Mouse (Mus musculus): ENCODE measurements around the gene Rbm42. TPM values are rescaled to one million over a fixed set of nuclear protein-coding genes. Genes with fewer than 3 reads are reported as not detected.
A peak's percentile ranks its signal among the peaks of the same experiment; 100 is the strongest.

Rbm42 gene
- total and polyA plus RNA-seq, 3 experiments, result 65.3 to 109 (median 105) TPM

- H3K9ac ChIP-seq (ENCODE audit: insufficient read depth, low read depth), result no peak overlapping the region
- peaks cover 2% of the 10 kb centered on the region for H3K27me3 ChIP-seq (replicated peaks)
- peaks cover 4 to 6% of the 10 kb centered on the region in 2 experiments; a peak in 3 of 4 replicates for H3K4me1 ChIP-seq (ENCODE audit: control insufficient read depth in 1 of 2, insufficient read depth in 2 of 2)
- no peak overlapping the region for H3K4me2 ChIP-seq (ENCODE audit: insufficient read depth, low read depth, poor library complexity, severe bottlenecking)
- in situ Hi-C loops (cut with MboI; ENCODE audit: low pct_ligation_motif_present, low pct_unique_long_range_greater_than_20kb, low sequenced_read_pairs), result no loop called here
- H3K36me3 ChIP-seq (replicated peaks in 1 of 2; ENCODE audit: control insufficient read depth in 1 of 2, insufficient read depth in 1 of 2, low read length in 1 of 2), result no peaks in the 10 kb centered on the region
- TF ChIP-seq JUND (conservative IDR thresholded peaks at IDR 0.05; ENCODE audit: low read depth, low read length) (no peak), SMC3 (IDR thresholded peaks at IDR 0.05; ENCODE audit: low read depth, low read length) (peak; percentile 56), POLR2A (IDR thresholded peaks at IDR 0.05; ENCODE audit: low read depth, low read length) (no peak), CTCF (conservative IDR thresholded peaks at IDR 0.05 in 1 of 2, IDR thresholded peaks at IDR 0.05 in 1 of 2; ENCODE audit: low read depth in 2 of 2, low read length in 2 of 2) (peak; percentile 54 to 78), MAZ (IDR thresholded peaks at IDR 0.05; ENCODE audit: low read depth, low read length) (no peak), POLR2AphosphoS2 (IDR thresholded peaks at IDR 0.05; ENCODE audit: low read depth, low read length) (no peak), EP300 (IDR thresholded peaks at IDR 0.05; ENCODE audit: low read length) (no peak), RAD21 (IDR thresholded peaks at IDR 0.05; ENCODE audit: low read depth, low read length) (peak; percentile 65)
- DNase-seq (ENCODE audit: extremely low read depth), result peak; percentile 72
- dilution Hi-C loops (cut with MboI; ENCODE audit: extremely low pct_ligation_motif_present, extremely low pct_unique_long_range_greater_than_20kb, low sequenced_read_pairs), result no loop called here
- H3K27ac ChIP-seq (ENCODE audit: insufficient read depth, low read depth), result no peak overlapping the region
- no peak overlapping the region for H3K4me3 ChIP-seq (replicated peaks in 1 of 3; ENCODE audit: low read depth in 2 of 3, low read length in 2 of 3, poor library complexity in 1 of 3)
- no peaks in the 10 kb centered on the region; the same call in 1 of the 2 replicates for H3K79me2 ChIP-seq (replicated peaks; ENCODE audit: control insufficient read depth, extremely low read depth, insufficient read depth, poor library complexity, severe bottlenecking)
- H3K9me3 ChIP-seq (replicated peaks; ENCODE audit: low read length), result no peaks in the 10 kb centered on the region
These were observed 19.1 kb upstream of the Rbm42 start for GRCm38 (mm10) chr7:30669229-30669628.

DNA sequence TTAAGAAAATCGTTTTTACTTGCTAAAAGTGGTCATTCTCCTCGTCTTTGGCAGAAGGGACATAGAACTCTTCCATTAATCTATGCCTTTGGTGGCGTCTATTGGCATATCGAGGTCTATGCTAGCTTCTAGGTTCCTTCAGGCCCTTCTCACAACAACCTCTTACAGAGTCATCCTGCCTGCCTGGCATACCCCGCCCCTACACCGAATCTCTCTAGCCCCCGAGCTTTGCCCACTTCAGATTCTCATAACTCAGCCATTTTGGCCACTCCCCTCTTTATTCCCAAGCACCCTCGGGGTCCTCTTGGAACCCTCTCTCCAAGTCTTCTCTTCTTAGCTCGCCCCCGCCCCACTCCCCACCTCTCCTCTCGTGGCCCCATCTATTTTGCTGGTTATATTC lies 15.2 kb upstream of the Rbm42 start:
- dilution Hi-C loops (cut with MboI; ENCODE audit: extremely low pct_ligation_motif_present, extremely low pct_unique_long_range_greater_than_20kb, low sequenced_read_pairs), result no loop called here
- peak; percentile 18 for DNase-seq (ENCODE audit: extremely low read depth)
- H3K36me3 ChIP-seq (replicated peaks in 1 of 2; ENCODE audit: control insufficient read depth in 1 of 2, insufficient read depth in 1 of 2, low read length in 1 of 2), result peaks cover 24 to 31% of the 10 kb centered on the region in 2 experiments

More for the DNA sequence above, 15.2 kb upstream of the Rbm42 start:
- in situ Hi-C loops (cut with MboI; ENCODE audit: low pct_ligation_motif_present, low pct_unique_long_range_greater_than_20kb, low sequenced_read_pairs), result no loop called here
- peak overlapping the region; percentile 67 to 97 (median 89) for H3K4me3 ChIP-seq (replicated peaks in 1 of 3; ENCODE audit: low read depth in 2 of 3, low read length in 2 of 3, poor library complexity in 1 of 3)
- H3K79me2 ChIP-seq (replicated peaks; ENCODE audit: control insufficient read depth, extremely low read depth, insufficient read depth, poor library complexity, severe bottlenecking), result peaks cover 8% of the 10 kb centered on the region
- H3K4me2 ChIP-seq (ENCODE audit: insufficient read depth, low read depth, poor library complexity, severe bottlenecking), result peak overlapping the region; percentile 100
- peak overlapping the region; percentile 97 for H3K9ac ChIP-seq (ENCODE audit: insufficient read depth, low read depth)
- peaks cover 2% of the 10 kb centered on the region for H3K27me3 ChIP-seq (replicated peaks)
- no peaks in the 10 kb centered on the region for H3K9me3 ChIP-seq (replicated peaks; ENCODE audit: low read length)
- H3K4me1 ChIP-seq (ENCODE audit: control insufficient read depth in 1 of 2, insufficient read depth in 2 of 2), result peaks cover 4 to 15% of the 10 kb centered on the region in 2 experiments; a peak in 3 of 4 replicates
- H3K27ac ChIP-seq (ENCODE audit: insufficient read depth, low read depth), result no peak overlapping the region
- TF ChIP-seq HCFC1 (IDR thresholded peaks at IDR 0.05; ENCODE audit: low read depth, low read length), result no peak
- TF ChIP-seq ZMIZ1 (IDR thresholded peaks at IDR 0.05; ENCODE audit: low read depth, low read length), result no peak
- TF ChIP-seq UBTF (IDR thresholded peaks at IDR 0.05; ENCODE audit: low read depth, low read length), result no peak
- no peak for TF ChIP-seq ZKSCAN1 (IDR thresholded peaks at IDR 0.05; ENCODE audit: borderline replicate concordance, low read depth, low read length)
- TF ChIP-seq GABPA (IDR thresholded peaks at IDR 0.05; ENCODE audit: insufficient replicate concordance, low read depth, low read length), result no peak
- TF ChIP-seq SIN3A (IDR thresholded peaks at IDR 0.05; ENCODE audit: low read length), result no peak
- no peak for TF ChIP-seq IRF4 (IDR thresholded peaks at IDR 0.05; ENCODE audit: low read depth, low read length)
- TF ChIP-seq E2F4 (IDR thresholded peaks at IDR 0.05; ENCODE audit: insufficient replicate concordance, low read depth, low read length), result no peak
- TF ChIP-seq NRF1 (IDR thresholded peaks at IDR 0.05; ENCODE audit: low read depth, low read length), result no peak
- no peak for TF ChIP-seq MAZ (IDR thresholded peaks at IDR 0.05; ENCODE audit: low read depth, low read length)
- TF ChIP-seq MAX (IDR thresholded peaks at IDR 0.05; ENCODE audit: low read length), result no peak
- no peak for TF ChIP-seq CTCF (conservative IDR thresholded peaks at IDR 0.05 in 1 of 2, IDR thresholded peaks at IDR 0.05 in 1 of 2; ENCODE audit: low read depth in 2 of 2, low read length in 2 of 2)
- TF ChIP-seq EP300 (IDR thresholded peaks at IDR 0.05; ENCODE audit: low read length), result no peak
- no peak for TF ChIP-seq JUN (IDR thresholded peaks at IDR 0.05; ENCODE audit: insufficient read depth, low read depth, low read length)
- TF ChIP-seq ZNF384 (IDR thresholded peaks at IDR 0.05; ENCODE audit: low read depth, low read length), result no peak
- TF ChIP-seq ETS1 (conservative IDR thresholded peaks at IDR 0.05; ENCODE audit: low read depth, low read length), result no peak
- TF ChIP-seq TBP (conservative IDR thresholded peaks at IDR 0.05; ENCODE audit: low read depth, low read length), result no peak
- no peak for TF ChIP-seq KAT2A (IDR thresholded peaks at IDR 0.05; ENCODE audit: insufficient replicate concordance, low read length)
- TF ChIP-seq USF2 (conservative IDR thresholded peaks at IDR 0.05; ENCODE audit: low read depth, low read length), result no peak
- no peak for TF ChIP-seq PAX5 (IDR thresholded peaks at IDR 0.05; ENCODE audit: low read length)

Data from CH12.LX (cell line).